Mouse (Mus musculus): ENCODE data around the gene Timm50. TPM values are rescaled to one million over a fixed set of nuclear protein-coding genes. Genes with fewer than 3 reads are reported as not detected.
A peak's percentile ranks its signal among the peaks of the same experiment; 100 is the strongest.

Timm50 gene
- polyA plus RNA-seq, 1 experiment from 2014 or later, result 124 TPM

DNA sequence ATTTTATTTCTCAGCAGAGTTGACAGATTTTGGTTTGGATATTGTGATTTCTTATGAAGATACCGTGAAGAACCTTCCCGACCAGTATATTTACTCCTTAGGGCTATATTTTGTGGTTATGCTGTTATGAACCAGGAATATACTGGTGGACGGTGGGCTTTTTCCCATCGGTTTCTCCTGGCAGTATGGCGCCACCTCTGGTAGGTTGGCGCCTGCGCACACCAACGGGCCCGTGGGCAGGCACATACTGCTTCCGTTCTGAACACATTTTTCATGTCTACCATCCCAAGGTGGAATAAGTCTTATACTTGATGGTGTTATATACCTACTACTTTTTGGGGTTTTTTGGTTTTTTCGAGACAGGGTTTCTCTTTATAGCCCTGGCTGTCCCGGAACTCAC lies 42.5 kb downstream of the Timm50 start:
- no peaks in the 10 kb centered on the region for H3K9me3 ChIP-seq (ENCODE audit: control insufficient read depth, low read length)
- no peak overlapping the region for H3K9ac ChIP-seq (ENCODE audit: low read depth, low read length)
- no peaks in the 10 kb centered on the region for H3K27me3 ChIP-seq (replicated peaks; ENCODE audit: control insufficient read depth, insufficient read depth, low read length)
- H3K27ac ChIP-seq (replicated peaks; ENCODE audit: low read depth, low read length), result no peak overlapping the region
- H3K4me1 ChIP-seq (ENCODE audit: control insufficient read depth, insufficient read depth, low read length), result no peaks in the 10 kb centered on the region
- 95% methylated on average over 12 of the region's 12 CpGs for WGBS
- DNase-seq (ENCODE audit: low spot score) (no peak), ATAC-seq (ENCODE audit: low read depth) (no peak)
- H3K4me2 ChIP-seq (ENCODE audit: low read depth, low read length), result peak overlapping the region; percentile 70; the same call in 1 of the 2 replicates
- H3K36me3 ChIP-seq (ENCODE audit: control insufficient read depth, insufficient read depth, low read length), result peaks cover 29% of the 10 kb centered on the region
- peak overlapping the region; percentile 81; the same call in 1 of the 2 replicates for H3K4me3 ChIP-seq (ENCODE audit: low read depth, low read length)

DNA sequence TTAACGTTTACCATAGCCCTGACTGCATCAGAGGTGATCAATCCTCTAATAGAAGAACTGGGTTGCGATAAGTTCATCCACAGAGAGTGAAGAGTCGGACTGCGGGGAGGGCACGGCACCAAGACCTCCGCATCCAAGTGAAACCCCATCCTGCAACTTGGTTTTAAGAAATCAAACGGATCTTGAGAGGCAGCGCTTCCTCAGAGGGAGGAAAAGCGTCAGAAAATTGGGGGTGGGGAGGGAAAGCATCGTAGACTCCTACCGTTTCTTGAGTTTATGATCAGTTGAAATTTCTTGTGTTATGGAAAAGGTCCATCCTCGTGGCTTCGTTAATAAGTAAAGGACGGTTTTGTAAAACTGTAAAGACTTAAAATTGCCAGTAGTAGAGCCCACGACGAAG lies 43.3 kb downstream of the Timm50 start:
- Histone ChIP-seq H3K4me2 (ENCODE audit: low read depth, low read length) (peak overlapping the region; percentile 70), H3K9me3 (ENCODE audit: control insufficient read depth, low read length) (no peaks in the 10 kb centered on the region), H3K9ac (ENCODE audit: low read depth, low read length) (peak overlapping the region; percentile 96), H3K36me3 (ENCODE audit: control insufficient read depth, insufficient read depth, low read length) (peaks cover 27% of the 10 kb centered on the region), H3K4me1 (ENCODE audit: control insufficient read depth, insufficient read depth, low read length) (no peaks in the 10 kb centered on the region), H3K27ac (replicated peaks; ENCODE audit: low read depth, low read length) (peak overlapping the region; percentile 90), H3K27me3 (replicated peaks; ENCODE audit: control insufficient read depth, insufficient read depth, low read length) (no peaks in the 10 kb centered on the region), H3K4me3 (ENCODE audit: low read depth, low read length) (peak overlapping the region; percentile 81)
- WGBS, result 28% methylated on average over 16 of the region's 16 CpGs
- DNase-seq (ENCODE audit: low spot score) (no peak), ATAC-seq (ENCODE audit: low read depth) (no peak)

DNA sequence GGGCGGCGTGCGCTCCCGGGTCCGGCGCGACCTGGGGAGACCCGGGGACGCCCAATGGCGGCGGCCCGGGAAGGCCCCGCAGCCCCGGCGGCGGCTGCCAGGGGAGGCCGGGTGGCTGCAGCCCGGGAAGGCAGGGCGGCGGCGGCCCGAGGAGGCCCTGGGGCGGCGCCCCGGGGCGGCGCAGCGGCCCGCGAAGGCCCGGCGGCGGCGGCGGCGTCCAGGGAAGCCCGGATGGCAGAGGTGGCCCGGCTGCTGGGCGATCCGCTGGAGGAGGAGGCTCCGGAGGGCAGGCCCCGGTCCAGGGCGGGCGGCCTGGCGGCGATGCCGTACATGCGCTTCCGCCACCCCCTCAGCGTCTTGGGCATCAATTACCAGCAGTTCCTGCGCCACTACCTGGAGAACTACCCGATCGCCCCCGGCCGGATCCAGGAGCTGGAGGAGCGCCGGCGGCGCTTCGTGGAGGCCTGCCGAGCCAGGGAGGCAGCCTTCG lies 43.8 kb downstream of the Timm50 start:
- Histone ChIP-seq H3K9ac (ENCODE audit: low read depth, low read length) (peak overlapping the region; percentile 96), H3K4me2 (ENCODE audit: low read depth, low read length) (peak overlapping the region; percentile 70), H3K36me3 (ENCODE audit: control insufficient read depth, insufficient read depth, low read length) (peaks cover 25% of the 10 kb centered on the region), H3K9me3 (ENCODE audit: control insufficient read depth, low read length) (no peaks in the 10 kb centered on the region), H3K27me3 (replicated peaks; ENCODE audit: control insufficient read depth, insufficient read depth, low read length) (no peaks in the 10 kb centered on the region), H3K27ac (replicated peaks; ENCODE audit: low read depth, low read length) (peak overlapping the region; percentile 90), H3K4me3 (ENCODE audit: low read depth, low read length) (peak overlapping the region; percentile 81), H3K4me1 (ENCODE audit: control insufficient read depth, insufficient read depth, low read length) (no peaks in the 10 kb centered on the region)
- DNase-seq (ENCODE audit: low spot score) (peak; percentile 54), ATAC-seq (ENCODE audit: low read depth) (peak; percentile 82)
- under 1% methylated on average over 17 of the region's 62 CpGs for WGBS

DNA sequence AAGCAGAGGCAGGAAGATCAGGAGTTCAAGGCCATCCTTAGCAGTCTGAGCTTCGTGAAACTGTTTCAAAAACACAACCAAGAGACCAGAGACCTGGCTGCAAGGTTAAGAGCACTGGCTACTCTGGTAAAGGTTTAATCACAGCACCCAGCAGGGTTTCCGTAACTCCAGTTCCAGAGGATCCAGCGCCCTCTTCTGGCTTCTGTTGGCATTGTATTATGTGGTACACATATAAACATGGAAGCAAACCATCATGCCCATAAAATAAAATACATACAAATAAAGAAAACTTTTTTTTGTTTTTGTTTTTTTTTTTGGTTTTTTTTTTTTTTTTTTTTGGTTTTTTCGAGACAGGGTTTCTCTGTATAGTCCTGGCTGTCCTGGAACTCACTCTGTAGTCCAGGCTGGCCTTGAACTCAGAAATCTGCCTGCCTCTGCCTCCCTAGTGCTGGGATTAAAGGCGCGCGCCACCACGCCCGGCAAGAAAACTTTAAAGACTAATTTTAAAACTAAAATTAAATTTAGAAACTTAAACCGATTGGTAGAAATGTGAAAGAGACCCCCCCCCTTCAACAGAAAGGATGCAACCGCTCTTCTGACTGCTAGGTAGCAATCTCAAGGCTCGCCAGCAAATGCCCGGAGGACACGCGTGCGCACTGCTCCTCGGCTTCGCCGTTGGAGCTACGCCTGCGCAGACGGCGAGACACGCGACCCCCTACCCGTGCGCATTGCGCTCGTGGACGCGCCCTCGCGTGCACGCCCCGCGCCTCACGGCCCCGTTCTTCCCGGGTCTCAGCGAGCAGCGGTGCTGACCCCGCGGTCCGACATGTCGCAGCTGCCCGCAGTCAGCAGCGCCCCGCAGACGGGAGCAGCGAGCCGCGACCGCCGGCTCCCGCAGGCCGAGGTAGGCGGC lies 44.5 kb downstream of the Timm50 start, which contains the start of gene Eid2:
Gene Eid2 (plus strand): TSS at position 753 of the 913 bp plus-strand sequence.
- H3K4me3 ChIP-seq (ENCODE audit: low read depth, low read length), result peak within 1 kb of the TSS; percentile 81
- peak within 1 kb of the TSS; percentile 70 for H3K4me2 ChIP-seq (ENCODE audit: low read depth, low read length)
- DNase-seq (ENCODE audit: low spot score) (peak; percentile 96), ATAC-seq (ENCODE audit: low read depth) (peak; percentile 94)
- no peaks in the 10 kb centered on the region for H3K27me3 ChIP-seq (replicated peaks; ENCODE audit: control insufficient read depth, insufficient read depth, low read length)
- H3K4me1 ChIP-seq (ENCODE audit: control insufficient read depth, insufficient read depth, low read length), result no peaks in the 10 kb centered on the region
- WGBS, result 11% methylated on average over 25 of the region's 57 CpGs
- peaks cover 18% of the 10 kb centered on the region for H3K36me3 ChIP-seq (ENCODE audit: control insufficient read depth, insufficient read depth, low read length)
- peak within 1 kb of the TSS; percentile 90 for H3K27ac ChIP-seq (replicated peaks; ENCODE audit: low read depth, low read length)
- no peaks in the 10 kb centered on the region for H3K9me3 ChIP-seq (ENCODE audit: control insufficient read depth, low read length)
- H3K9ac ChIP-seq (ENCODE audit: low read depth, low read length), result peak within 1 kb of the TSS; percentile 96

DNA sequence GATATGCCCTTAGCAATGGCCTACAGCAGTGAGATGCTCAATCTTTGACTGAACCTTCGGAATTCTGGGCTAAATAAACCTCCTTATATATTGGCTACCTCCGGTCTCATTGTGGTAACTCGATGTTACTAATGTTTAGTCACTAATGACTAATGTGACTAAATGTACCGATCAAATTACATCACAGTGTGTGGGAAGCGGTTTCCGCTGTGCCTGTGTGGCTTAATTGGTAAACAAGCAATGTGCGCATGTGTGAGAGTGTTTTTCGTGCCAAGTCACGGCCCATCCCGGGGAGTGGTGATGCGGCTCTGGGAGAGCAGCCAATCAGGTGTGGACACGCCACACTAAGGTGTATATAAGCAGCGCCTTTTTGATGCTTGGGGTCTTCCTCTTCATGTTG lies 46.5 kb downstream of the Timm50 start:
- no peaks in the 10 kb centered on the region for H3K4me1 ChIP-seq (ENCODE audit: control insufficient read depth, insufficient read depth, low read length)
- H3K4me2 ChIP-seq (ENCODE audit: low read depth, low read length), result no peak overlapping the region
- ATAC-seq (ENCODE audit: low read depth) (no peak), DNase-seq (ENCODE audit: low spot score) (no peak)
- peaks cover 8% of the 10 kb centered on the region for H3K36me3 ChIP-seq (ENCODE audit: control insufficient read depth, insufficient read depth, low read length)
- H3K27me3 ChIP-seq (replicated peaks; ENCODE audit: control insufficient read depth, insufficient read depth, low read length), result no peaks in the 10 kb centered on the region
- no peak overlapping the region for H3K27ac ChIP-seq (replicated peaks; ENCODE audit: low read depth, low read length)
- H3K9me3 ChIP-seq (ENCODE audit: control insufficient read depth, low read length), result no peaks in the 10 kb centered on the region
- 88% methylated on average over 13 of the region's 13 CpGs for WGBS
- no peak overlapping the region for H3K9ac ChIP-seq (ENCODE audit: low read depth, low read length)
- no peak overlapping the region for H3K4me3 ChIP-seq (ENCODE audit: low read depth, low read length)

DNA sequence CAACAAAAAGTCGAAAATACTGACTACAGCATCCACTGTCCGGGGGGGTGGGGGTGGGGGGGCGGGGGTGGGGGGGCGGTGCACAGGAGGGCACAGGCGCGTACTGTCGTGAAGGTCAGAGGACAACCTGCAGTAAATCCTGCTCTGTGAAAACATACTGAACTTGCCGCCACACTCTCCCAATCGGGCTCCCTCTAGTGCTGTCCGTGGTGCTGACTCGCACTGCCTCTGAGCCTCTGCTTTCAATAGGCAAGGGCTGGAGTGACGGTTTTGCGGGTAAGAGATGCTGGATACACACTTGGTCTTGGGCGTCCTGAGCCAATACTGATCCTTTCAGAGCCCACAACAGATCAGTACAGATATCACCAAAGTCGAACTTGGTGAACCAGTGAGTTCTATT lies 48.1 kb downstream of the Timm50 start:
- ATAC-seq (ENCODE audit: low read depth) (no peak), DNase-seq (ENCODE audit: low spot score) (peak; percentile 83)
- no peaks in the 10 kb centered on the region for H3K27me3 ChIP-seq (replicated peaks; ENCODE audit: control insufficient read depth, insufficient read depth, low read length)
- no peak overlapping the region for H3K27ac ChIP-seq (replicated peaks; ENCODE audit: low read depth, low read length)
- H3K36me3 ChIP-seq (ENCODE audit: control insufficient read depth, insufficient read depth, low read length), result no peaks in the 10 kb centered on the region
- no peaks in the 10 kb centered on the region for H3K4me1 ChIP-seq (ENCODE audit: control insufficient read depth, insufficient read depth, low read length)
- H3K9ac ChIP-seq (ENCODE audit: low read depth, low read length), result no peak overlapping the region
- H3K4me2 ChIP-seq (ENCODE audit: low read depth, low read length), result no peak overlapping the region
- WGBS, result 6% methylated on average over 15 of the region's 15 CpGs
- H3K9me3 ChIP-seq (ENCODE audit: control insufficient read depth, low read length), result no peaks in the 10 kb centered on the region
- H3K4me3 ChIP-seq (ENCODE audit: low read depth, low read length), result no peak overlapping the region

GRCm38 (mm10) chr7:28262861-28263260 lies 49.0 kb downstream of the Timm50 start:
- Histone ChIP-seq H3K9me3 (ENCODE audit: control insufficient read depth, low read length) (no peaks in the 10 kb centered on the region), H3K4me1 (ENCODE audit: control insufficient read depth, insufficient read depth, low read length) (no peaks in the 10 kb centered on the region), H3K27me3 (replicated peaks; ENCODE audit: control insufficient read depth, insufficient read depth, low read length) (no peaks in the 10 kb centered on the region), H3K27ac (replicated peaks; ENCODE audit: low read depth, low read length) (no peak overlapping the region), H3K9ac (ENCODE audit: low read depth, low read length) (no peak overlapping the region), H3K4me3 (ENCODE audit: low read depth, low read length) (no peak overlapping the region), H3K4me2 (ENCODE audit: low read depth, low read length) (no peak overlapping the region), H3K36me3 (ENCODE audit: control insufficient read depth, insufficient read depth, low read length) (no peaks in the 10 kb centered on the region)
- WGBS, result 46% methylated on average over 5 of the region's 5 CpGs
- no peak for DNase-seq (ENCODE audit: low spot score)
- no peak for ATAC-seq (ENCODE audit: low read depth)

All from embryonic facial prominence, embryonic 14.5 days (tissue).